Mouse (Mus musculus) spleen, postnatal 14 days (tissue): Measurements from ENCODE around the gene Cnp.

Experiments
- DNase-seq, 2 experiments: peaks; one replicate each; pipeline ENCODE4 v3.0.0; 2021 to 2022; ENCODE audit warnings: low spot score in 2 of 2

Cnp gene

GRCm38 (mm10) chr11:100619982-100620381 is 45.3 kb downstream of the Cnp start, which contains the start of gene Dnajc7:
Dnajc7 (minus strand) TSS chr11:100620168.
- no peak for DNase-seq

GRCm38 (mm10) chr11:100622714-100623113 is 48.0 kb downstream of the Cnp start:
- peak; percentile 90 to 94 for DNase-seq

GRCm38 (mm10) chr11:100623867-100624266 is 49.2 kb downstream of the Cnp start:
- DNase-seq, result peak in 1 of 2 experiments; percentile 51

GRCm38 (mm10) chr11:100625754-100626700 is 51.3 kb downstream of the Cnp start:
- DNase-seq, result no peak

- DNase-seq, result peak; percentile 61 to 79
These were observed 52.0 kb downstream of the Cnp start for GRCm38 (mm10) chr11:100626701-100627195.

GRCm38 (mm10) chr11:100628056-100628455 is 53.4 kb downstream of the Cnp start:
- DNase-seq, result no peak

GRCm38 (mm10) chr11:100628862-100629352 is 54.2 kb downstream of the Cnp start:
- no peak for DNase-seq

- no peak for DNase-seq
These were observed 59.8 kb downstream of the Cnp start for GRCm38 (mm10) chr11:100634530-100634929.

GRCm38 (mm10) chr11:100640159-100640906 is 65.6 kb downstream of the Cnp start:
- no peak for DNase-seq
